Mouse (Mus musculus) CH12.LX (cell line): ENCODE data around the gene Mrtfb.

ENCODE experiments used
- BHLHE40 ChIP-seq: IDR thresholded peaks from 2 replicates; pipeline ENCODE4 v1.6.1; 2011; ENCODE audit warnings: mild to moderate bottlenecking, low read depth, low read length, improper control_type of control experiment
- CTCF ChIP-seq, 2 experiments: IDR thresholded peaks in 1 of 2; conservative IDR thresholded peaks in 1 of 2; 2 replicates each; pipeline ENCODE4 v1.5.1; 2011 to 2012; ENCODE audit warnings: low read depth in 2 of 2, low read length in 2 of 2, improper control_type of control experiment in 1 of 2, inconsistent platforms in 1 of 2, mild to moderate bottlenecking in 1 of 2, moderate library complexity in 1 of 2
- E2F4 ChIP-seq: IDR thresholded peaks from 2 replicates; pipeline ENCODE4 v1.6.1; 2011; ENCODE audit warnings: low read depth, low read length, improper control_type of control experiment; ENCODE audit not compliant: insufficient replicate concordance
- ELF1 ChIP-seq: IDR thresholded peaks from 2 replicates; pipeline ENCODE4 v1.6.1; 2014; ENCODE audit warnings: low read depth, mild to moderate bottlenecking, inconsistent platforms, low read length, improper control_type of control experiment
- EP300 ChIP-seq: IDR thresholded peaks from 2 replicates; pipeline ENCODE4 v1.6.1; 2011; ENCODE audit warnings: low read length, improper control_type of control experiment
- JUN ChIP-seq: IDR thresholded peaks from 2 replicates; pipeline ENCODE4 v1.6.1; 2011; ENCODE audit warnings: low read depth, mild to moderate bottlenecking, low read length, improper control_type of control experiment, moderate library complexity; ENCODE audit not compliant: insufficient read depth
- MAX ChIP-seq: IDR thresholded peaks from 2 replicates; pipeline ENCODE4 v1.6.1; 2011; ENCODE audit warnings: low read length, improper control_type of control experiment
- MAZ ChIP-seq: IDR thresholded peaks from 2 replicates; pipeline ENCODE4 v1.6.1; 2012; ENCODE audit warnings: low read depth, mild to moderate bottlenecking, inconsistent platforms, low read length, improper control_type of control experiment, moderate library complexity
- MEF2A ChIP-seq: IDR thresholded peaks from 2 replicates; pipeline ENCODE4 v1.6.1; 2014; ENCODE audit warnings: low read depth, mild to moderate bottlenecking, inconsistent platforms, low read length, improper control_type of control experiment, borderline replicate concordance
- NELFE ChIP-seq: IDR thresholded peaks from 2 replicates; pipeline ENCODE4 v1.6.1; 2011; ENCODE audit warnings: low read depth, low read length, improper control_type of control experiment
- NRF1 ChIP-seq: IDR thresholded peaks from 2 replicates; pipeline ENCODE4 v1.6.1; 2014; ENCODE audit warnings: low read depth, mild to moderate bottlenecking, inconsistent platforms, low read length, improper control_type of control experiment, moderate library complexity
- PAX5 ChIP-seq: IDR thresholded peaks from 2 replicates; pipeline ENCODE4 v1.6.1; 2012; ENCODE audit warnings: low read length, inconsistent platforms, mixed read lengths
- RCOR1 ChIP-seq: conservative IDR thresholded peaks from 2 replicates; pipeline ENCODE4 v1.6.1; 2012; ENCODE audit warnings: low read depth, mild to moderate bottlenecking, inconsistent platforms, low read length, improper control_type of control experiment

DNA sequence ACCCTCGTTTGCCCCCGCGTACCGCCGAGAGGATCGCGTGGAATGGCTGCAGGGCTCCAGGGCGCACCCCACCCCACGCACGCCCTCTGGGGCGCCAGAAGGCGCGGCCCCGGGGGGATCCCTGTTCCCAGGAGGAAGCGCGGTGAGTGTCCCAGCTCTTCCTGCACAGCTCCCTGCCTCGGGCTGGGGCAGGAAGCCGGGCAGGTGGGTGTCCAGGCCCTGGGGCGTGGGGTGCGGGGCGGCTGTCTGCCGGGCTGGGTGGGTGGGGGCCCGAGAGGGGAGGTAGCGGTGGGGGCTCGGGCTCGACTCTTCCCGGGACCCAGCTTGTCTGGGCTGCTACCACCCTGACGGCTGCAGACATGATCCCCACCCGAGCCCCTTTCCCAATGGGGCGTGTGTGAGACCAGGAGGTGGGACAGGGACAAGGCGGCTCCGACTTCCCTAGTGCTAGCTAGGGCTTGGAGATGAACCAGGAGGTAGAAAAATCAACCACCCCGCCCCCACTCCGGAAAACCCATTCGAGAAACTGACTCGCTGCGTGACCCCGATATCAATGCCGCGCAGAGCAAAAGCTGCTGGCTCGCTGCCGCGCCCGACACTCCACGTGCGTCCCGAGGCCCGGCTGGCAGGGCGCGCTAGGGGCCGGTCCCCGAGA lies 191.9 kb downstream of the Mrtfb start:
- TF ChIP-seq PAX5 (no peak), MAX (no peak), CTCF (conservative IDR thresholded peaks at IDR 0.05 in 1 of 2, IDR thresholded peaks at IDR 0.05 in 1 of 2; ENCODE audit: low read depth in 2 of 2, low read length in 2 of 2) (no peak), BHLHE40 (no peak), RCOR1 (no peak), JUN (no peak), EP300 (no peak), ELF1 (no peak), MAZ (no peak), NELFE (no peak), MEF2A (no peak), NRF1 (no peak), E2F4 (no peak)
